Mouse (Mus musculus): ENCODE data around the gene Prl5a1.

Prl5a1 gene

DNA sequence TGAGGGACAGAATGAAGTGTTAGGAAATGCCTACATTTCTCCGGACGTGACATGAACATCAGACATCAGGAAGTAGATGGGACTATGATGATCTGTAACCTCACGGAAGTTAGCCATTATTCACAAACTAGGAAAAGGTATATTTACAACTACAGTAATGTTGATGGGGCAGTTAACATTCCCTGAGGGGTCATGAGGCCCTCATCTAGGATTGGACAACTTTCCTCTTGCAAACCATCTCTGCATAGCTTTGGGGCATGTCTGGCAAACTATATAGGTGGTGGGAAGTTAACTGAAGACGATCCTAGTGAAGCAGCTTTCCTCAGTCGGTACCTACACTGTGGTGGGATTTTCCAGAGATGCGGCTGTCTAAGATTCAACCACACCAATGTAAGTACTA lies at the start of gene Prl5a1:
Gene Prl5a1 (plus strand): TSS at position 301 of the 400 bp plus-strand sequence.
- in situ Hi-C loops (cut with MboI) = no loop called here

DNA sequence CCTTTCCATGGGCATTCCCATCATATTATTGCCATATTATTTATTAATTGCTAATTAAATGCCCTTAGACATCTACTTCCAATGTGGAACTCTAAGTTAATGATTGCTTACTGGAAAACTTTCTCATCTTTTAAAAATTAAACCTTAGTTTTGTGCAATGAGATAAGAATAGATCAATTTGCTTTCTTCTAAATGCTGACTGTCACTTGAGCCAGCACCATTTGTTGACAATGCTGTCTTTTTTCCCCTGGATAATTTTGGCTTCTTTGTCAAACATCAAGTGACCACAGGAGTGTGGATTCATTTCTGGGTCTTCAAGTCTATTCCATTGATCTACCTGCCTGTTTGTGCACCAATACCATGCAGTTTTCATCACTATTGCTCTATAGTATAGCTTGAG lies 46.1 kb upstream of the Prl5a1 start:
- in situ Hi-C loops (cut with MboI) = no loop called here

DNA sequence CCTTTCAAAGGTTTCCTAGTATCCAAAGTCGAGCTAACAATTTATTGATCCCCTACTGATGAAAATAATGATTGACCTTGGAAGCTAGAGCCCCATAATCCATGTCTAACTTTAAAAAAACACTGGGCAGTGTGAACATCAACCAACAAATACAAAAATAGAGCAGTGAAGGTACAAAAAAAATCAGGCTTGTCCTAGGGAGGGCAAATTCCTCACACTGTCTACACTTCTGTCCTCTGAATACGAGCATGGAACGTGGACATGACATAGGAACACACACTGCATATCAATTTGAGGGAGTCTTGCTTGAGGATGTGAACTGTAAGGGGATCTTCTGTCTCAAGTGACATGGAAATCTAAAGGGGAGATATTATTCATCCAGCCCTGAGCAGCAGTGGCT lies 33.7 kb upstream of the Prl5a1 start:
- in situ Hi-C loops (cut with MboI) = no loop called here

DNA sequence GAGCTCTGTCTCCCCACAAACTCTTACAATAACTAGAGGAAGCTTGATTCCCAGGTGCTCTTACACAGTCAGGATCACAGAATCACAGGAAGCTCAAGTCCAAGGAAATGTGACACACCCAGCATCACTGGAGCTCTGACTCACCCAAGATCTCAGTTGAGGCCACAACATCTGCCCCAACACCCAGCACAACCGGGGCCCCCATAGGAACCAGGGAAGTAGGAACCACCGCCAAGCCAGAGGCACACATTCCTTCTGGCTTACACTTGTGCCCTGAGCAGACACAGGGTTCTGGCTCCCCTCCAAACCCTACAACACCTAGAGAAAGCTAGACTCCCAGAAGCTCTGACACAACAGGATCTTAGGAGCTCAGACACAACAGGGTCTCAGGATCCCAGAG lies 9.5 kb upstream of the Prl5a1 start:
- in situ Hi-C loops (cut with MboI) = no loop called here

DNA sequence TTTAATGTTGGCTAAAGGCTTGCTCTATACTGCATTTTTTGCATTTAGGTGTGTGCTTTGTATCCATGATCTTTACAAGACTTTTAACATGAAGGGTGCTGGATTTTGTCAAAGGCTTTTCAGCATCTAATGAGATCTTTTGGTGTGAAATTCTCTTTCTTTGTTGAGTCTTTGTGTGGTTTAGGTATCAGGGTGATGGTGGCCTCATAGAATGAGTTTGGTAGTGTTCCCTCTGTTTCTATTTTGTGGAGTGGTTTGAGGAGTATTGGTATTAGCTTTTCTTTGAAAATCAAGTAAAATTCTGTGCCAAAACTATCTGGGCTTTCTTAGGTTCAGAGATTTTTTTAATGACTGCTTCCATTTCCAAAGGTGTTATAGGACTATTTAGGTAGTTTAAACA lies 6.5 kb upstream of the Prl5a1 start:
- in situ Hi-C loops (cut with MboI) = no loop called here
